Mouse (Mus musculus): Measurements from ENCODE around the gene Itga6. TPM values are rescaled to one million over a fixed set of nuclear protein-coding genes. Genes with fewer than 3 reads are reported as not detected.

The Itga6 gene
- polyA plus RNA-seq, 1 experiment from 2014 or later, result 17.7 TPM

- H3K27ac ChIP-seq (ENCODE audit: low read length), result no peak overlapping the region
- no peak for ATAC-seq
- no peak overlapping the region for H3K9ac ChIP-seq (ENCODE audit: low read depth, low read length)
- H3K4me2 ChIP-seq (ENCODE audit: low read length), result no peak overlapping the region
- H3K4me3 ChIP-seq (ENCODE audit: low read depth, low read length), result no peak overlapping the region
- no peaks in the 10 kb centered on the region for H3K4me1 ChIP-seq (ENCODE audit: control insufficient read depth, insufficient read depth, low read length)
- WGBS, result 87% methylated on average over 6 of the region's 6 CpGs
- no peaks in the 10 kb centered on the region for H3K27me3 ChIP-seq (ENCODE audit: control insufficient read depth, insufficient read depth, low read depth, low read length)
- no peaks in the 10 kb centered on the region for H3K36me3 ChIP-seq (ENCODE audit: control insufficient read depth, insufficient read depth, low read length)
- no peaks in the 10 kb centered on the region for H3K9me3 ChIP-seq (replicated peaks; ENCODE audit: control insufficient read depth, low read length, poor library complexity, severe bottlenecking)
Measured at GRCm38 (mm10) chr2:71767019-71767610, 21.7 kb downstream of the Itga6 start.

- no peak for ATAC-seq
Measured at GRCm38 (mm10) chr2:71771762-71772161, 26.3 kb downstream of the Itga6 start.

GRCm38 (mm10) chr2:71773714-71774113 lies 28.3 kb downstream of the Itga6 start:
- H3K9ac ChIP-seq (ENCODE audit: low read depth, low read length), result no peak overlapping the region
- no peak overlapping the region for H3K4me3 ChIP-seq (ENCODE audit: low read depth, low read length)
- 91% methylated on average over 5 of the region's 5 CpGs for WGBS
- no peak for ATAC-seq
- H3K27ac ChIP-seq (ENCODE audit: low read length), result no peak overlapping the region
- H3K36me3 ChIP-seq (ENCODE audit: control insufficient read depth, insufficient read depth, low read length), result no peaks in the 10 kb centered on the region
- H3K4me2 ChIP-seq (ENCODE audit: low read length), result no peak overlapping the region
- H3K4me1 ChIP-seq (ENCODE audit: control insufficient read depth, insufficient read depth, low read length), result peaks cover 5% of the 10 kb centered on the region; the same call in 1 of the 2 replicates
- H3K27me3 ChIP-seq (ENCODE audit: control insufficient read depth, insufficient read depth, low read depth, low read length), result no peaks in the 10 kb centered on the region
- H3K9me3 ChIP-seq (replicated peaks; ENCODE audit: control insufficient read depth, low read length, poor library complexity, severe bottlenecking), result no peaks in the 10 kb centered on the region

More at GRCm38 (mm10) chr2:71771762-71772161, 26.3 kb downstream of the Itga6 start:
- no peak overlapping the region for H3K9ac ChIP-seq (ENCODE audit: low read depth, low read length)
- no peaks in the 10 kb centered on the region for H3K9me3 ChIP-seq (replicated peaks; ENCODE audit: control insufficient read depth, low read length, poor library complexity, severe bottlenecking)
- no peaks in the 10 kb centered on the region for H3K27me3 ChIP-seq (ENCODE audit: control insufficient read depth, insufficient read depth, low read depth, low read length)
- 85% methylated on average over 4 of the region's 4 CpGs for WGBS
- H3K4me2 ChIP-seq (ENCODE audit: low read length), result no peak overlapping the region
- no peak overlapping the region for H3K4me3 ChIP-seq (ENCODE audit: low read depth, low read length)
- no peaks in the 10 kb centered on the region for H3K36me3 ChIP-seq (ENCODE audit: control insufficient read depth, insufficient read depth, low read length)
- H3K27ac ChIP-seq (ENCODE audit: low read length), result no peak overlapping the region
- H3K4me1 ChIP-seq (ENCODE audit: control insufficient read depth, insufficient read depth, low read length), result peaks cover 5% of the 10 kb centered on the region; the same call in 1 of the 2 replicates

- Histone ChIP-seq H3K4me2 (ENCODE audit: low read length) (no peak overlapping the region), H3K9ac (ENCODE audit: low read depth, low read length) (no peak overlapping the region), H3K4me3 (ENCODE audit: low read depth, low read length) (no peak overlapping the region), H3K36me3 (ENCODE audit: control insufficient read depth, insufficient read depth, low read length) (no peaks in the 10 kb centered on the region), H3K9me3 (replicated peaks; ENCODE audit: control insufficient read depth, low read length, poor library complexity, severe bottlenecking) (no peaks in the 10 kb centered on the region), H3K27ac (ENCODE audit: low read length) (no peak overlapping the region), H3K4me1 (ENCODE audit: control insufficient read depth, insufficient read depth, low read length) (peaks cover 5% of the 10 kb centered on the region; the same call in 1 of the 2 replicates), H3K27me3 (ENCODE audit: control insufficient read depth, insufficient read depth, low read depth, low read length) (no peaks in the 10 kb centered on the region)
- ATAC-seq, result no peak
- WGBS, result 57% methylated on average over 10 of the region's 10 CpGs
Measured at GRCm38 (mm10) chr2:71774246-71774951, 29.0 kb downstream of the Itga6 start.

DNA sequence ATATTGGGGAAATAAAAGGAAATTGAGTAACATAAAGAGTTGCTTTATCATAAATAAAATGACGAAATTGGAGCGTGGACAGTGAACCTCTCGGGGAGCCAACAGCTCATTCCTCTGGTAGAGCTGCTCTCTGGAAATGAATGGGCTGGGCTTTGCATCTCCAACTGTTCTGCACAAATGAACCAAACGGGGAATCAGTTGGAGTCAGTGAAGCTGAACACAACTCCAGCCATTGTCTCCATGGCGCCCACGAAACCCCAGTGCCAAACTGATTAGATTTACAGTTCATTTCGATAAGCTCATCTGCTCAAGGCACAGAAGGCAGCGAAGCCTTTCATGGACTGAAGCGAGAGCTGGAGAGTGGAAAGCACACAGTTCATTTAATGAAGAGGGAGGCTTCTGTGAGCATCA lies 29.8 kb downstream of the Itga6 start:
- H3K9me3 ChIP-seq (replicated peaks; ENCODE audit: control insufficient read depth, low read length, poor library complexity, severe bottlenecking), result no peaks in the 10 kb centered on the region
- H3K9ac ChIP-seq (ENCODE audit: low read depth, low read length), result 0 out of 2 replicates have a peak overlapping the region, but pooled peaks have one; percentile 20
- peak; percentile 56; the same call in 1 of the 2 replicates for ATAC-seq
- peaks cover 5% of the 10 kb centered on the region; the same call in 1 of the 2 replicates for H3K4me1 ChIP-seq (ENCODE audit: control insufficient read depth, insufficient read depth, low read length)
- H3K27ac ChIP-seq (ENCODE audit: low read length), result peak overlapping the region; percentile 64
- H3K4me3 ChIP-seq (ENCODE audit: low read depth, low read length), result no peak overlapping the region
- H3K27me3 ChIP-seq (ENCODE audit: control insufficient read depth, insufficient read depth, low read depth, low read length), result no peaks in the 10 kb centered on the region
- H3K4me2 ChIP-seq (ENCODE audit: low read length), result peak overlapping the region; percentile 41
- 17% methylated on average over 9 of the region's 9 CpGs for WGBS
- H3K36me3 ChIP-seq (ENCODE audit: control insufficient read depth, insufficient read depth, low read length), result no peaks in the 10 kb centered on the region

DNA sequence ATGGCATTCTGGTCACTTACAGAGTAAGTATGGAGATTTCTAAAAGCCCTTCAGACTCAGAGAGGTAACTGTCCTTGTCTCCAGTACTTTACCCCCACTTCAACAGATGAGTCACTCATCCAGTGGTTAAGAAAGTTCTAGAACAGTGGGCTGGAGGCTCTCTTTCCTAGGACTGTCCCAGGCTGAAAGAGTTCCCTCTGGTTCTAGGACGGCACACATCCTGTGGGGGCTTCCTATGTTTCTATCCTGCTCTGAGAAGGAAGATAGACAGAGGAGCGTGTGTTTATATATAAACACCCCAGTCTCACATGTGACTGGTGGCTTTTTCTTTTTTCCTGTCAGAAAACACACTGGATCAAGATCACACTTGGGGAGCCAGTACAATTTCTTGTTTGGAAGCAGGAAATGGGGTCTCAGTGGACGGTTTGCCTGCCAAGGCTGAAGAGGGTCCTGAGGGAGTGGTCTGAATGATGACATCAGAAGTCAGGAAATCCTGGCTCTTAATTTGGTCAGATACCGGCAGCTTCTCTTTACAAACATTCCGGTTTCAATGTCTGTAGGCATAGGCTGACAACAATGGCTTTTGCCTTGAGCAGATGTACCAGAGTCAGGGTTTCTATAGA lies 34.0 kb downstream of the Itga6 start:
- WGBS, result 66% methylated on average over 5 of the region's 5 CpGs
- Histone ChIP-seq H3K36me3 (ENCODE audit: control insufficient read depth, insufficient read depth, low read length) (no peaks in the 10 kb centered on the region), H3K4me3 (ENCODE audit: low read depth, low read length) (no peak overlapping the region), H3K9me3 (replicated peaks; ENCODE audit: control insufficient read depth, low read length, poor library complexity, severe bottlenecking) (no peaks in the 10 kb centered on the region), H3K4me2 (ENCODE audit: low read length) (no peak overlapping the region), H3K4me1 (ENCODE audit: control insufficient read depth, insufficient read depth, low read length) (peaks cover 5% of the 10 kb centered on the region; the same call in 1 of the 2 replicates), H3K27me3 (ENCODE audit: control insufficient read depth, insufficient read depth, low read depth, low read length) (no peaks in the 10 kb centered on the region), H3K9ac (ENCODE audit: low read depth, low read length) (no peak overlapping the region), H3K27ac (ENCODE audit: low read length) (no peak overlapping the region)
- ATAC-seq, result no peak

GRCm38 (mm10) chr2:71780016-71780415 lies 34.6 kb downstream of the Itga6 start:
- Histone ChIP-seq H3K9ac (ENCODE audit: low read depth, low read length) (no peak overlapping the region), H3K36me3 (ENCODE audit: control insufficient read depth, insufficient read depth, low read length) (no peaks in the 10 kb centered on the region), H3K27me3 (ENCODE audit: control insufficient read depth, insufficient read depth, low read depth, low read length) (no peaks in the 10 kb centered on the region), H3K9me3 (replicated peaks; ENCODE audit: control insufficient read depth, low read length, poor library complexity, severe bottlenecking) (no peaks in the 10 kb centered on the region), H3K4me3 (ENCODE audit: low read depth, low read length) (no peak overlapping the region), H3K27ac (ENCODE audit: low read length) (no peak overlapping the region), H3K4me2 (ENCODE audit: low read length) (no peak overlapping the region), H3K4me1 (ENCODE audit: control insufficient read depth, insufficient read depth, low read length) (peaks cover 5% of the 10 kb centered on the region; the same call in 1 of the 2 replicates)
- 59% methylated on average over 6 of the region's 6 CpGs for WGBS
- ATAC-seq, result no peak

DNA sequence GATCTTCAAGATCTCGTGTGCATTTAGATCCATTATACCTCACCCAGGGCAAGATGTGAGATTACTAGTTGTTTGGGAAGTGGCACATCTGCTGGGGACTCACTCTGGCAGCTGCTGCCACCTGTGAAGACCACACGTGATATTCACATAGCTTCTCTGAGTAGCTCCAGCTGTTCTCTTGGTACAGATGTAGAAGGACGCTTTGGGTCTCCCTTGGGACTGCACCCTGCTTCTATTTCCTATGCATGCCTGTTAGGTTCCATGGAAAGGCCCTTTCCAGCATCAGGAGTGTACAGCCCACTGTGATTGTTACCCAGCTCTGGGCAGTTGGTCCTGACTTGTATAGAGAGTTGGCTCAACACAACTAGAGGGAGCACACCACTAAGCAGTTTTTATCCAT lies 39.8 kb downstream of the Itga6 start:
- no peak for ATAC-seq
- H3K9ac ChIP-seq (ENCODE audit: low read depth, low read length), result no peak overlapping the region
- H3K4me2 ChIP-seq (ENCODE audit: low read length), result no peak overlapping the region
- no peaks in the 10 kb centered on the region for H3K9me3 ChIP-seq (replicated peaks; ENCODE audit: control insufficient read depth, low read length, poor library complexity, severe bottlenecking)
- 81% methylated on average over 3 of the region's 3 CpGs for WGBS
- no peak overlapping the region for H3K27ac ChIP-seq (ENCODE audit: low read length)
- H3K27me3 ChIP-seq (ENCODE audit: control insufficient read depth, insufficient read depth, low read depth, low read length), result no peaks in the 10 kb centered on the region
- H3K36me3 ChIP-seq (ENCODE audit: control insufficient read depth, insufficient read depth, low read length), result no peaks in the 10 kb centered on the region
- H3K4me3 ChIP-seq (ENCODE audit: low read depth, low read length), result no peak overlapping the region
- peaks cover 5% of the 10 kb centered on the region; the same call in 1 of the 2 replicates for H3K4me1 ChIP-seq (ENCODE audit: control insufficient read depth, insufficient read depth, low read length)

GRCm38 (mm10) chr2:71786060-71786459 lies 40.6 kb downstream of the Itga6 start:
- Histone ChIP-seq H3K9ac (ENCODE audit: low read depth, low read length) (no peak overlapping the region), H3K27ac (ENCODE audit: low read length) (no peak overlapping the region), H3K36me3 (ENCODE audit: control insufficient read depth, insufficient read depth, low read length) (no peaks in the 10 kb centered on the region), H3K27me3 (ENCODE audit: control insufficient read depth, insufficient read depth, low read depth, low read length) (no peaks in the 10 kb centered on the region), H3K9me3 (replicated peaks; ENCODE audit: control insufficient read depth, low read length, poor library complexity, severe bottlenecking) (no peaks in the 10 kb centered on the region), H3K4me1 (ENCODE audit: control insufficient read depth, insufficient read depth, low read length) (peaks cover 5% of the 10 kb centered on the region; the same call in 1 of the 2 replicates), H3K4me2 (ENCODE audit: low read length) (peak overlapping the region; percentile 97; the same call in 1 of the 2 replicates), H3K4me3 (ENCODE audit: low read depth, low read length) (no peak overlapping the region)
- 44% methylated on average over 5 of the region's 5 CpGs for WGBS
- no peak for ATAC-seq
